Mouse (Mus musculus): Measurements from ENCODE around the gene Tmem145.

DNA sequence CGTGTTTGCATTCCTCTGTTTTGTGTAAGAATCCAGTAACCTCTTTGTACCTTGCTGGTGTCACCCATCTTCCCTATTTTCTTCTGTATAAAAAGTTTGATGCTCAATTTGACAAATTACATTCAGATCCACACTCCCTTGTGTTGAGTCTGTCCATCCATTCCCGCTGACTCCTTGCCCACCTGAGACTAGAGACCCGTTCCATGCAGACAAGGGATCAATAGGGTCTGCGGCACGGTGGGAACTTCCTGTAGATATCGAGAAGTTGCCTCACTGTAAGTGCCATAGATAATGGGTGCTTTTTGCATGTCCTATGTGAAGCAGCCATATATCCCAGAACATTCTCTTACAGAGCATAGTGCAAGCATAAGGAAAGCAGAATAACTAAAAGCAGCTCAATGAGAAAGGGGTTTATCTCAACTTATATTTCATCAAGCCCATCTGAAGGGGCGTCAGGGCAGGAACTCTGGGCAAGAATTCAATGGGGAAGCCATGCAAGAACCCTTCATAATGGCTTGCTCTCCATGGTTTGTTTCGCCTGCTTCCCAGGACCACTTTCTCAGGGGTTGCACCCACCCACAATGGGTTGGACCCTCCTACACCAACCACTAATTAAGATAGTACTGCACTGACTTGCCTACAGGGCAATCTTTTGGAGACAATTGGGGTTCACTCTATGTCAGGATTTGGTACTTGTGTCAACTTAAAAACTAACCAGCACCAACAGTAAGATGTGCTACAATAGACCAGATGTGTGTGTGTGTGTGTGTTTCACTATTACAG is 39.5 kb upstream of the Tmem145 start:
- no peak for TF ChIP-seq CTCF (IDR thresholded peaks at IDR 0.05; ENCODE audit: low read depth, low read length)
- no peak for TF ChIP-seq POLR2A (IDR thresholded peaks at IDR 0.05; ENCODE audit: insufficient read depth, low read length)
- TF ChIP-seq EP300 (IDR thresholded peaks at IDR 0.05; ENCODE audit: insufficient read depth, low read depth, low read length): no peak
